Comparison of ENCODE assay signal across 20 mouse cellular contexts in genomic region chr1:38666766-38667118, GRCm38 (mm10). TPM values are rescaled to one million over a fixed set of nuclear protein-coding genes. Genes with fewer than 3 reads are reported as not detected.
DNase-seq lines count a peak whose midpoint lies in the region; ATAC-seq and TF ChIP-seq lines count a peak whose summit lies in the region.
"Had no signal": no experiment of that assay in that cellular context is flagged by ENCODE, and none has a peak within 500 bp of the region (broad histone marks: within the 10 kb centered on the region; RNA-seq: fewer than 3 reads in every experiment).

No protein-coding gene starts in this region.

- H3K36me3 ChIP-seq in heart, embryonic 15.5 days: no peaks in the 10 kb centered on the region
- no peaks in the 10 kb centered on the region for H3K36me3 ChIP-seq in lung, embryonic 15.5 days
- no peaks in the 10 kb centered on the region for H3K36me3 ChIP-seq in limb, embryonic 10.5 days
- no peaks in the 10 kb centered on the region for H3K36me3 ChIP-seq in stomach, embryonic 15.5 days
- no peaks in the 10 kb centered on the region for H3K36me3 ChIP-seq in forebrain, postnatal 0 days (ENCODE audit: insufficient read depth)
- H3K36me3 ChIP-seq: embryonic facial prominence, embryonic 13.5 days; forebrain, embryonic 12.5 days; hindbrain, embryonic 12.5 days; liver, embryonic 12.5 days; midbrain, embryonic 13.5 days had no signal

- no peak; the same call in 1 of the 2 replicates for ATAC-seq in heart, embryonic 15.5 days (replicated peaks; ENCODE audit: insufficient number of reproducible peaks, insufficient read depth, low FRiP score, low read depth)
- ATAC-seq in lung, embryonic 15.5 days (ENCODE audit: borderline replicate concordance, extremely low read depth, low FRiP score, low TSS enrichment): peak; percentile 51; the same call in 1 of the 2 replicates
- ATAC-seq in stomach, embryonic 15.5 days (ENCODE audit: insufficient read depth, low FRiP score, low read depth): no peak
- ATAC-seq in forebrain, postnatal 0 days: no peak
- ATAC-seq: liver, embryonic 12.5 days; midbrain, embryonic 13.5 days had no signal

- no peak for TF ChIP-seq CTCF in forebrain, postnatal 0 days (IDR thresholded peaks at IDR 0.05; ENCODE audit: low read depth)

- WGBS in heart, embryonic 15.5 days: 57% methylated on average over 10 of the region's 10 CpGs
- 39% methylated on average over 10 of the region's 10 CpGs for WGBS in lung, embryonic 15.5 days
- WGBS in limb, embryonic 10.5 days: 92% methylated on average over 10 of the region's 10 CpGs
- WGBS in stomach, embryonic 15.5 days: 43% methylated on average over 10 of the region's 10 CpGs
- WGBS in forebrain, postnatal 0 days: 64% methylated on average over 10 of the region's 10 CpGs

- H3K9me3 ChIP-seq in heart, embryonic 15.5 days (replicated peaks): no peaks in the 10 kb centered on the region
- H3K9me3 ChIP-seq in lung, embryonic 15.5 days: no peaks in the 10 kb centered on the region
- H3K9me3 ChIP-seq in limb, embryonic 10.5 days (replicated peaks): no peaks in the 10 kb centered on the region
- H3K9me3 ChIP-seq in stomach, embryonic 15.5 days: no peaks in the 10 kb centered on the region
- no peaks in the 10 kb centered on the region for H3K9me3 ChIP-seq in forebrain, postnatal 0 days (ENCODE audit: low read length)
- H3K9me3 ChIP-seq: embryonic facial prominence, embryonic 13.5 days; forebrain, embryonic 12.5 days; hindbrain, embryonic 12.5 days; liver, embryonic 12.5 days; midbrain, embryonic 13.5 days had no signal

- H3K27ac ChIP-seq in heart, embryonic 15.5 days: no peak overlapping the region
- H3K27ac ChIP-seq in lung, embryonic 15.5 days: peak overlapping the region; percentile 62
- 0 out of 2 replicates have a peak overlapping the region, but pooled peaks have one; percentile 14 for H3K27ac ChIP-seq in limb, embryonic 10.5 days
- H3K27ac ChIP-seq in stomach, embryonic 15.5 days: peak overlapping the region; percentile 71
- H3K27ac ChIP-seq in forebrain, postnatal 0 days (ENCODE audit: low read depth, low read length): no peak overlapping the region
- H3K27ac ChIP-seq: embryonic facial prominence, embryonic 13.5 days; forebrain, embryonic 12.5 days; hindbrain, embryonic 12.5 days; liver, embryonic 12.5 days; midbrain, embryonic 13.5 days had no signal

- H3K9ac ChIP-seq in heart, embryonic 15.5 days: no peak overlapping the region
- no peak overlapping the region for H3K9ac ChIP-seq in lung, embryonic 15.5 days
- no peak overlapping the region for H3K9ac ChIP-seq in stomach, embryonic 15.5 days
- no peak overlapping the region for H3K9ac ChIP-seq in forebrain, postnatal 0 days
- H3K9ac ChIP-seq: embryonic facial prominence, embryonic 13.5 days; forebrain, embryonic 12.5 days; hindbrain, embryonic 12.5 days; liver, embryonic 12.5 days; midbrain, embryonic 13.5 days had no signal

- no peaks in the 10 kb centered on the region; the same call in 1 of the 2 replicates for H3K4me1 ChIP-seq in heart, embryonic 15.5 days (replicated peaks)
- peaks cover 17% of the 10 kb centered on the region for H3K4me1 ChIP-seq in lung, embryonic 15.5 days
- H3K4me1 ChIP-seq in limb, embryonic 10.5 days: peaks cover 32% of the 10 kb centered on the region
- H3K4me1 ChIP-seq in stomach, embryonic 15.5 days: peaks cover 8% of the 10 kb centered on the region; the same call in 1 of the 2 replicates
- H3K4me1 ChIP-seq in forebrain, postnatal 0 days (ENCODE audit: insufficient read depth): no peaks in the 10 kb centered on the region
- H3K4me1 ChIP-seq: forebrain, embryonic 12.5 days; hindbrain, embryonic 12.5 days; midbrain, embryonic 13.5 days had no signal

- H3K27me3 ChIP-seq in heart, embryonic 15.5 days: no peaks in the 10 kb centered on the region
- H3K27me3 ChIP-seq in lung, embryonic 15.5 days: no peaks in the 10 kb centered on the region
- H3K27me3 ChIP-seq in limb, embryonic 10.5 days (ENCODE audit: low read depth, poor library complexity, severe bottlenecking): no peaks in the 10 kb centered on the region
- H3K27me3 ChIP-seq in stomach, embryonic 15.5 days (replicated peaks): no peaks in the 10 kb centered on the region
- H3K27me3 ChIP-seq in forebrain, postnatal 0 days (ENCODE audit: insufficient read depth, low read length): no peaks in the 10 kb centered on the region
- H3K27me3 ChIP-seq: embryonic facial prominence, embryonic 13.5 days; forebrain, embryonic 12.5 days; hindbrain, embryonic 12.5 days; liver, embryonic 12.5 days; midbrain, embryonic 13.5 days had no signal

- no peak for DNase-seq in heart, adult 9 months (ENCODE audit: low spot score in 2 of 2)
- no peak for DNase-seq in lung, postnatal 4 days
- peak; percentile 21 for DNase-seq in limb, embryonic 10.5 days (ENCODE audit: low spot score)
- no peak for DNase-seq in embryo, embryonic 9.5 days (ENCODE audit: extremely low spot score)
- DNase-seq in forebrain, postnatal 0 days: no peak
- DNase-seq: adrenal gland, postnatal 36 days; cerebellum, adult 9-10 months; gastrocnemius, postnatal 36 days; left cerebral cortex, postnatal 4 days; thymus, adult 2 months; thymus, postnatal 4 days had no signal

- 0 out of 2 replicates have a peak overlapping the region, but pooled peaks have one; percentile 9 for H3K4me2 ChIP-seq in heart, embryonic 15.5 days
- H3K4me2 ChIP-seq in lung, embryonic 15.5 days: peak overlapping the region; percentile 9; the same call in 1 of the 2 replicates
- peak overlapping the region; percentile 4; the same call in 1 of the 2 replicates for H3K4me2 ChIP-seq in stomach, embryonic 15.5 days
- H3K4me2 ChIP-seq in forebrain, postnatal 0 days (ENCODE audit: low read depth): no peak overlapping the region
- H3K4me2 ChIP-seq: embryonic facial prominence, embryonic 13.5 days; forebrain, embryonic 12.5 days; hindbrain, embryonic 12.5 days; liver, embryonic 12.5 days; midbrain, embryonic 13.5 days had no signal

- no peak overlapping the region for H3K4me3 ChIP-seq in heart, embryonic 15.5 days
- H3K4me3 ChIP-seq in lung, embryonic 15.5 days: no peak overlapping the region
- H3K4me3 ChIP-seq in limb, embryonic 10.5 days: no peak overlapping the region
- no peak overlapping the region for H3K4me3 ChIP-seq in stomach, embryonic 15.5 days (replicated peaks)
- H3K4me3 ChIP-seq in forebrain, postnatal 0 days (ENCODE audit: low read depth, low read length): no peak overlapping the region
- H3K4me3 ChIP-seq: embryonic facial prominence, embryonic 13.5 days; erythroblast, embryonic 14.5 days; forebrain, embryonic 12.5 days; hindbrain, embryonic 12.5 days; liver, embryonic 12.5 days; midbrain, embryonic 13.5 days had no signal

RNA-seq across cellular contexts. Expression of gene Aff3, which starts 2.0 kb away (rescaled TPM):
- 2.2 and 3.7 TPM in 2 replicates for polyA plus RNA-seq in heart, embryonic 15.5 days (2015; fragmentation: Nextera tagmentation; extraction: Ambion mirVana)
- 9.3 and 10.5 TPM in 2 replicates for polyA plus RNA-seq in lung, embryonic 15.5 days (2015; fragmentation: Nextera tagmentation; extraction: Ambion mirVana)
- 33.9 and 38.8 TPM in 2 replicates for polyA plus RNA-seq in limb, embryonic 10.5 days (2016; fragmentation: Nextera tagmentation; extraction: Ambion mirVana)
- polyA plus RNA-seq in stomach, embryonic 15.5 days (2015; fragmentation: Nextera tagmentation; extraction: Ambion mirVana): 9.9 and 10.1 TPM in 2 replicates
- total RNA-seq in forebrain, postnatal 0 days (2014; rRNA removed): 85.1 and 102 TPM in 2 replicates
- 20.6 and 21.8 TPM in 2 replicates for polyA plus RNA-seq in forebrain, postnatal 0 days (2015; fragmentation: Nextera tagmentation; extraction: Ambion mirVana)

Comparison
In these comparisons a context has a peak if more than half of its experiments do, and no peak if none do; other contexts are left out.
1. H3K27ac ChIP-seq: peak in lung, embryonic 15.5 days (single experiment), limb, embryonic 10.5 days (single experiment) and stomach, embryonic 15.5 days (single experiment); none in heart, embryonic 15.5 days (single experiment) and forebrain, postnatal 0 days (single experiment).